Mouse (Mus musculus) heart, adult 9 months (tissue): ENCODE results near the gene Dennd1a.

ENCODE experiments used
- DNase-seq, 2 experiments: peaks; one replicate each; pipeline ENCODE4 v3.0.0; 2022; ENCODE audit warnings: low spot score in 2 of 2

Dennd1a gene

DNA sequence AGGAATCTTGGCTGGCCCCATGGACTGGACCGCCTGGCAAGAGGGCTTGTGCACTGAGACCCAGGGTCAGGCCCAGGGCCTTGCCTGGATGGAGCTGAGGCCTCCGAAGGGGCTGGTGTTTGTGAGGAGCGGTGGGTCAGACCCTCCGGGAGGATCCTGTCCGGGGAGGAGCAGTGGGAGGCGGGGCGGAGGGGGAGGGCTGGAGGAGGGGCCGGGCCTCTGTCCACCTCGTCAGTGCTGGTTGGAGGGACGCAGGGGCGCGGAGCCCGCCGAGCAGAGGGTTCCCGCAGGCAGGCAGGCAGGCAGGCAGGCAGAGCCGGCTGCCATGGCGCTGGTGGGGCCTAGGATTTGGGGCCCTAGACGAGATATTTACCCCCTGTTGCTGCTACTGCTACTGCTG lies 511.2 kb downstream of the Dennd1a start, which contains the start of gene Crb2:
Crb2 (plus strand) TSS at position 234 of the 400 bp plus-strand sequence.
- no peak for DNase-seq

GRCm38 (mm10) chr2:37774571-37774970 lies 512.6 kb downstream of the Dennd1a start:
- no peak for DNase-seq

DNA sequence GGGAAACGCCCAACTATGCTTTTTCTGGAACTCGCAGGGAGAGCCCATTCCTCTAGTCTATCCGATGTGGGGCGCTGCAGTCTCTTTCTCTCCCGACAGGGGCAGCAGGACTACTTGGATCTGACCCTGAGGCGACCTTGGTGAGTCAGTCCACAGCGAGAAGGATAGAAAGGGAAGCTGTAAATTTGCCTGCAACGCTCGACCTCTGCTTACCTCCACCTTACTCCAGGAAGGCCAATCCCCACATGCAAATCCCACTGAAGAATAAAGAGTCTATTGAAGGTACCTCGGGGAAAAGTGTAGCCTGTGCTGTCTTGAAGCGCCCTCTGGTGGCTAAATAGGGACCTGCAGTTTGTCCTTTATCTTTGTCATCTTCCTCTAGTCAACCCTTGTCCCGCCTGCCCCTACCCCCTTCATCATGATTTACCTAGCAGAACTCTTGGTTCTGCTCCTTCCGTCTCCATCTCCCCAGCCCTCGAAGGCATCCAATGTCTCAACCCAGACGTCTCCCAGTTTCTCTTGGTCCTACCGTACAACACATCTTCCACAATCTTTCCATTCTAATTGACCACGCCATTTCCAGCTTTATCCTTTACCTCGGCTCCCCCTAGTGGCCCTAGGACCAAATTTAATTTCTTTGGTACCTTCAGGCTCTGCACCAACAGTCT lies 515.4 kb downstream of the Dennd1a start:
- peak; percentile 68 to 81 for DNase-seq

DNA sequence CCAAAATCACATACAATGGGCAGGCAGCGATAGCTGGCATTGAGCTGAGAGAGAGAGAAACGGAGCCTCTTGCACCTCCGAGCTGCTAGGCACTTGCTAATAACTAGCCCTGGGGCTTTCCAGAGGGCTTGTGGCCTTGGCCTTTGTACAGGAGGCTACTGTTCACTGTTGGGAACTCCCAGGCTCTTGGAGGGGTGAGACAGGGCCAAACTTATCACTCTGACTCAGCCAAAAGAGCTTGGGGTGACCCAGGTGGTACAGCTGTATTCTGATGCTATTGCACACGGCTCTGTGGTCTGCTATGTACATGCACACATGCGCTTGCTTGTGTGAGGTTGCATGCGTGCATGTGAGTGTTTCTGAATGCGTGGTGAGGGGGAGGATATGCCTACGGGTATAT lies 517.4 kb downstream of the Dennd1a start:
- no peak for DNase-seq

- no peak for DNase-seq
These were observed 518.3 kb downstream of the Dennd1a start for GRCm38 (mm10) chr2:37768903-37769302.

- no peak for DNase-seq
These were observed 519.5 kb downstream of the Dennd1a start for GRCm38 (mm10) chr2:37767739-37768138.

- peak; percentile 26 to 32 for DNase-seq
These were observed 520.1 kb downstream of the Dennd1a start for GRCm38 (mm10) chr2:37767080-37767547.

DNA sequence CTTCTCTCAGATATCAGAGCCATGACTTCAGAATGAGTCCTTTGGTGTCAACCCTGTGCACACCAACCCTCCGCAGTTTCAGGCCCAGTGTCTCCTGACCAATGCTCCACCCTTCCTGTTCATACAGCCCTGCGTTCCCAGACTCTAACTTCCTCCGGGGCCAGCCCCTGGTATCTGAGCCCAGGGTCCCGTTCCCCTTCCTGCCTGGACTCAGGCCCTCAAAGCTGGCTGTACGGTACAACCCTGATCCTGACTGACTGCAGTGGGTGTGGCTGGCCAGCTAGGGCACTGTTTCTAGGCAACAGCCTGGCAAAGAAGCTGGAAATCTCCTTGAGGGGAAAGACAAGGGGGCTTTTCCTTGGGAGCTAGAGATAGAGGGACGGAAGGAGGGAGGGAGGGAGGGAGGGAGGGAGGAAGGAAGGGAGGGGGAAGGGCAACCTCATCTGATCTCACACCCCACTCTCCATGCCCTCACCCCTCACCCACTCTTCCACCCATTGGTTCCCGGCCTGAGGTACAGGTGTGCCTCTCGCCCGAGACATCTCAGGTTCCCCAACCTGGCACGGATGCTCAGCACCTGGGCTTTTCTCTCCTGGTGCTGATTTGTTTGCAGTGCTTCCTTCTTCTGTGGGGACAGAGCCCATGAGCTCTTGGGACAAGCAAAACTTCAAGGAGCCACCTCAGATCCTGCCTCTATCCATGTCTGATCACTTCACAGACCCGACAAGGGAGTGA lies 521.0 kb downstream of the Dennd1a start:
- DNase-seq: no peak

DNA sequence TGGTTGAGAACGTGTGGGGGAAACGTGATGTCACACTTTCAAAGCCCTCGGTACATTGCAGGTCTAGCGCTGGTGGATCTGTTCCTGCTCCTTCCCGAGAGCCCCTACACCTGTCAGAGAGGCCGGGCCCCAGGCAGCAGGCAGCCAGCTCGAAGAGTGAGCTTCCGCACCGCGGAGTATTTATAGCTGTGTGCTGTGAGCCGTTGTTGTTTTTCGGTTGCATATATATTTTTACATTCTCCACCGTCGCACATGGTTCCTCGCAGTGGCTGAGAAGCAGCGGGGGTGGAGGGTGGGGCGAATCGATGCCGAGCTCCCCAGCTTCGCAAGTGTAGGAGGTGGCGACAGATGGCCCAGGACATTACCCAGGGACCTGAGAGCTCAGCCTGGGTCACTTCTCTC lies 522.1 kb downstream of the Dennd1a start:
- DNase-seq: no peak

- DNase-seq: no peak
These were observed 522.7 kb downstream of the Dennd1a start for GRCm38 (mm10) chr2:37764514-37764913.

- no peak for DNase-seq
These were observed 523.6 kb downstream of the Dennd1a start for GRCm38 (mm10) chr2:37763638-37764037.

DNA sequence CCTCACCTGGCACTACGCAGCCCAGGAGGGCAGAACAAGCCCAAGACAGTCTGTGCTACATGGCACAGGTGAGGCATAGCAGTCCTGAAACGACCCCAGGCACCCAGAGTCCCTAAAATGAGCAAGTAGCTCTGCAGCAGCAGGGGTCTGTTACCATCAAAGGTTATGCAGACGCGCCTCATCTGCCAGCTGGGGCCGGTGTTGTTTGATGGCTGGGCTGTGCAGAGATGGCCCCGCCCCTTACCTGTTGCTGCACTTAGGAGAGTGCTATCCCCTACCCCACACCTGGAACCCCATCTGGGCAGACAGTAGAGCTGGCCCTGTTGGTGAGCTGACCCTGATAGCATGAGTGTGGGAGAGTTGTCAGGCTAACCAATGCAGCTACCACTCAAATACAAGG lies 526.6 kb downstream of the Dennd1a start:
- no peak for DNase-seq

GRCm38 (mm10) chr2:37758343-37759015 lies 528.7 kb downstream of the Dennd1a start:
- no peak for DNase-seq

- no peak for DNase-seq
These were observed 529.4 kb downstream of the Dennd1a start for GRCm38 (mm10) chr2:37757784-37758183.

DNA sequence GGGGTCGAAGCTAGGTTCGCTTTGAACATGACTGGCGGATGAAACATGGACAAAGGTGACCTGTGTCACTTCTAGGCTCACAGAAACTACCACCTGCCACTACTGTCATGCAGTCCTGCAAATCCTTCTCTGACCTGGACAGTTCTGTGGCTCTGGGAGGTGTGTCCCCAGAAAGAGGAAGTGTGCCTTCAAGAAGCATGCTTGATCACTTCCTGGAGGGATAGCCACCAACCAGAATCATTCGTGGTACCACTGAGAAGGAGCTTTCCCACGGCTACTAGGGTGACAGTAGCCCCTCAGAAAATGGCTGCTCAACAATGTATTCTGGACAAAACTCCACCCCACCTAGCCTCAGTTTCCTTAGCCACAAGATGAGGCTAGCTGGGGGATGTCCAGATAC lies 530.2 kb downstream of the Dennd1a start:
- DNase-seq: no peak

- no peak for DNase-seq
These were observed 530.8 kb downstream of the Dennd1a start for GRCm38 (mm10) chr2:37756220-37756930.

DNA sequence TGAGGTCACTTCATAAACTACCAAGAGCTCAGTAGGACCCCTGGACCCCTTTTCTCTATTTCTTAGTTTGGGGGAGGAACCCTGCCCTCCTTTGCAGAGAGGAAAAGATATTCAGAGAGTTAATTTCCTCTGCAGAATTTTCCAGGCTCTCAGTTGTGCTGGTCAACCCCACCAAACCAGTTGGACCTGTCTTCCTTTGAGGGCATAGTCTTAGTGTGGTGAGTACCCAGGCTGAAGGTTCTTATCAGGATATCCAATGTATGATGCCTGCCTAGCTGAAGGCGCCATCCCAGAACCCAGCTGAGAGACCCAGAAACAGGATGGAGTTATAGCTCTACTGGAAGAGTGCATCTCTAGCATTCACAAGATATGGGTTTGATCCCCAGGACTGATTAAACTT lies 536.1 kb downstream of the Dennd1a start:
- DNase-seq: no peak

DNA sequence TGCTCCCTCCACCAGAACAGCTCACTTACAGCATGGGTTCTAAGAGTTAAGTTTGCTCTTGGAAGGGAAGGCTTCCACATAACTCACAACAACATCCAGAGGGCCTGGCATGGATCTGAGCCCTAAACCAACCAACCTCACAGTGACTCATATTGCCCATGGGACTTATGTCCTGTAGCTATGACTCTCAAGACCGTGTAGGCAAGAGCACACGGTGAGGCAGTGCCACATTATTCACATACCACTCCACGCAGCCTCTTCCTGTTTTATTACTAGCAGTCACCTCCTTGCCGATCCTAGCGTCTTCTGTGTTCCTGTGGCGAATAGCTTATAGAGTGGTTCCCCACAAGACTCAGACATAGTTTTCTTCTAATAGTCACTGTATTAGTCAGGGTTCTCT lies 537.9 kb downstream of the Dennd1a start:
- DNase-seq: no peak
